Mouse (Mus musculus) urinary bladder, postnatal 36 days (tissue): Measurements from ENCODE around the gene Tmem255b.

Experiments used
- DNase-seq, 2 experiments: peaks; one replicate each; pipeline ENCODE4 v3.0.0; 2022; ENCODE audit warnings: low spot score in 2 of 2, mixed read lengths in 1 of 2

The Tmem255b gene

DNA sequence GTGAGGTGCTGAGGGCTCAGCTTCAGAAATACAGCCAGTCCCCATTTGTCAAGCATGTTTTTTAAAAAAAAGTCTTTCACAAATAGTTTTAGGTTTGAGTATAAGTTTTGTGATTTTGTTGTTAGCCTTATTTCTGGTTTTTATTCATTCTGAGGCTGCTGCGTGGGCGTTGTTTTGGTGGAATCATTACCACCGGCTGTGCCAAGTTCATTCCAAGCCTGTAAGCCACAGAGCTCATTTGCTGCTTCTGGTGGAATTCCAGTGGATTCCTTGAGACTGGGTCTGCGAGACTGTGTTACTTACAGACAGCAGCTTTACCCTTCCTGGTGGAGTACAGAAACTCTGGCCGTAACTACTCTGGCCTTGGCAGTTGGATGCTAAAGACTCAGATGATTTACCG, 11.5 kb downstream of the Tmem255b start:
- no peak for DNase-seq

DNA sequence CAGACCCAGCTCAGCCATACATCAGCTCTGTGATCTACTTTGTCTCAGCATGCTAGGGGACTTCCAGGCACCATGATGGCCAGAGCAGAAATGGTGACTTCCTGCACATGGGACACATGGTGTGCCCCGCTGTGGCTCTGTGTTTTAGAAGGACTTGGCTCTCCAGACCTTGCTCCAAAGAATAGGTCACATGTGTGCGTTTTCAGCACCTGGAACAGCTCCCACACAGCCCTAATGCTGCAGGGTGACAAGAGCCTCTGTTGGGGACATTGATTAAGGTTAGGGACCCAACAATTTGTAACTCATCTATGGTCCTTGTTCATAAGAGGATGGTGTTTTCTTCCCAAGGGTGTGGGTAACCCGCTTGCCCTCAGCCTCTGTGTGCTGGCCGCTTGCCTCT, 13.2 kb downstream of the Tmem255b start:
- DNase-seq = no peak

DNA sequence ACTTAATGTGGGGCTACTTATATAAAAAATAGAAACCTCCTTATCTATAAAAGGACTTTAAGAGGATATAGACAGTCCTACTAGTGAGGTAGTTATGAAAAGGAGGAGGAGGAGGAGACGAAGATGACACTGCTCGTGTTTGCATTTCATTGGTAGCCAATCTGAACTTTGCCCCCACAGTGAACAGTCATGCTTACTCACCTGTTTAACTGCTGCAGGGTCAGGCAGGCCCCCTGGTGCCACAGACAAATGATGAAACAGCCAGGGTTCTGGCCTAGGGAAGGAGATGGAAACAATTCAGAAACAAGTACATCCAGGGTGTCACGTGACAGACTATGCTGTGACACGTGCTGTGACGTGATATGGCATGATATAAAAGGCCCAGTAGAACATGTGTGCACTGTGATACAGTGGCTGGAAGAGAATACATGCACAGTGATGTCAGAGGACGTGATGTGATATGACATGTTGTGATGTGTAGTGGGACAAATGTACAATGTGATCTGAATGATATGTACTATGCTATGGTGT, 16.8 kb downstream of the Tmem255b start:
- no peak for DNase-seq

DNA sequence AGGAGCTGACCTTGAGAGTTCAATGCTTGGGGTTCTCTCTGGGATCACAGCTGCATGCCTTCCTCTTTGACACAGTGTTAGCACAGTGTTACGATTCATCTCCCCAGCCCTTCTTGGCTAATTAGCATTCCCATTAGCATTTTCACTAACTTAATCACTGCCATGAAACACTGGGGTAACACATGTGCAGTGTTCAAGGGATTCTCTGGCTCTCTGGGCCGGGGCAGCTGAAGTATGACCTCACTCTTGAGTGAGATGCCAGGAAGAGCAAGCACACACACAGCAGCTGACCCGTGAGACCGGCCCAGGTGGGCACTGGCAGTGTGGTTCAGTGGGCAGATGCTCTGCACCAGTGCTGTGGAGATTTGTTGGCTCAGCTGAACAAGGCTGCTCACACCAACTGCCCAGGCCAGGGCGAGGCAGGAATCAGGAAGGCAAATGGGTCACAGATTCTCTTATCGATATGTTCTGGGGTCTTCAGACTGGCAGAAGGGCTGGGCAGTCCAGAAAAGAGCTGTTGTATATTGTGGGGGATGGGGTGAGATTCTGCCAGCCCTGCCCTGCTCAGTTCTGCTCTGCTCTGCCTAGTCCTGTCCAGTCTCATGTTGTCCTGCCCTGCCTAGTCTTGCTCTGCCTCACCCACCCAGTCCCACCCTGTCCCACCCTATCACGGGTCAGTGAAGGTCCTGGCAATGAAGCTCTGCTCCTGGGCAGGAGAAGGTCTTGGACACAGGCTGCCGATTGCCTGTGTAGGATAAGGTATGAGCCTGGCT, 19.5 kb downstream of the Tmem255b start:
- DNase-seq = no peak

DNA sequence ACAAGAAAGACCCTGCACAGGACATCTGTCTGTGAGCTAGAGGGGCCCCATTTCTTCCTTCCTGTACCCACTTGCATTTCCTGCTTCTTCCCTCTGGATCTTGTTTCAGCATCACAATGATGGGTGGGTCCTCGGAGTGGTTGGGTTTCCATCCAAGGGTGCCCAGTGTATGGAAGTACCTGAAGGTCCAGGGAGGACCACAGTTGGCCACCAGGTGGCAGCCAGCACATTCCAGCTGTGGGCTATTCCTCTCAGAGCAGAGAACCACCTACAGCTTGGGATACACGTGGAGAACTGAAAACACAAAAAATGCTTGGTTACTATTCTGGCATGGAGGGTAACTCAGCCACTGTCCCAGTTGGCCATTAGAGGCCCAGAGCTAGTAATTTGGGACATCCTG, 20.3 kb downstream of the Tmem255b start:
- peak; percentile 58 to 71 for DNase-seq

DNA sequence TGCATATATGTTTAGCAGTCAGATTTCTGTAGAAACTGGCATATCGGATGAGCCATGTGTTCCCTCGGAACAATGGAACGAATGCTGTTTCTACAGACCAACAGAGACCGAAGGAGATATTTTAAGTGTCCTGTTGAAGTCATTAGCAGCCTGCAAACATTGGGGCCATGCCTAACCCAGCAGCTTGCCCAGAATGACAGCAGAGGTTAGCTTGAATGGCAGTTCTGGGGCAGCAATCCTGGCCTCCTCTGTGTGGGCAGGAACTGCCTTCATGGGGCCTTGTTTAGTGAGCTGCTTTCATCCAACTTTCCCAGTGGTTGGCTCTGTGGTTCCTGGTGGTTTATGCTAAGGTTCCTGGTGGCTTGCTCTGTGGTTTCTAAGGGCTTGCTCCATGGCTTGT, 24.4 kb downstream of the Tmem255b start:
- no peak for DNase-seq

DNA sequence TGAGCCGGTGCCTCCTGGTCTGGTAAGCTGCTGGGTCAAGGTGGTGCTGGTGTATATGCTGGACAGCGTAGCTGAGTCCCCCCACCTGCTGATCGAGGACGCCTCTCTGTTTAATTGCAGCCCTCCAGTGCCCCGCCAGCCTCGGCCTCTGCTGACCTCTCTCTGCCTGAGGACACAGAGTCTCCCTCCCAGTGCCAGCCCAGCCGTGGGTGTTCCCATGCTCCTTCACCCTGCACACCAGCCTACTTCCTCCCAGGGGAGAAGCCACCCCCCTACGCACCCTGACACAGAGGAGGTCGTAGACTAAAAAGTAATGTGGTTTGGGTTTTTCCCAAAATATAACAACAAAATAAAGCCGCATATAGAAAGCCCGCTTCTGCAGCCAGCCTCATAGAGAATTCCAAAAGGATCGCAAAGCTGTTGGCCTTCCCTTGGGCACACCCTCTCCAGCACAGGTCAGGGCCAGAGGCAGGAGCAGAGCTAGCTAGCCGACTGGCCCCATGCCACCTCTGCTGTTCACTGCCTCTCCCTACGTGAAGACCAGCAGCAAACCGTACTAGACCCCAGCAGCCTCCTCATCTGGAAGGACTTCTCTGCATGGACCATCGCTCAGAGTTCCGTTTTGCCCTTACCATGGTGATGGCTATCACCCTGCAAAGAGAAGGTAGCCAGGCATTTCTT, 26.2 kb downstream of the Tmem255b start:
- DNase-seq = no peak

DNA sequence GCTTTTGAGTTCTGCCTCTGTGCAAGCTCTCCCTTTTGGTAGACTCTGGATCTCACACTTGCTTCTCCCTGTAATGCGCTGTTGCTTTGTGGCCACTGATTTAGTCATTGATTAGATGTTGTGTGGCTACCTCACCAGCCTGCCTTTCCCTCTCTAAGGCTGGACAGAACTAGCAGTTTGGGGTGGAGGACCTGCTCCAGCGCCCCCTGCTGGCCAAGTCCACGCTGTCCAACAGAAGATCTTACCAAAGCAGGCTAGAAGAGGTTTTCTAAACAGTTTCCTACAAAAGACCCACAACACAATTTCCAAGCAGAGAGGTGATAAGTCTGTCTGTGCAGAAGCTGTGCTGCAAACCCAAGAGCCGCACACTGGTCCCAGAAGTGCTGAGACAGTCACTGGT, 26.9 kb downstream of the Tmem255b start:
- DNase-seq = peak; percentile 59 to 74

DNA sequence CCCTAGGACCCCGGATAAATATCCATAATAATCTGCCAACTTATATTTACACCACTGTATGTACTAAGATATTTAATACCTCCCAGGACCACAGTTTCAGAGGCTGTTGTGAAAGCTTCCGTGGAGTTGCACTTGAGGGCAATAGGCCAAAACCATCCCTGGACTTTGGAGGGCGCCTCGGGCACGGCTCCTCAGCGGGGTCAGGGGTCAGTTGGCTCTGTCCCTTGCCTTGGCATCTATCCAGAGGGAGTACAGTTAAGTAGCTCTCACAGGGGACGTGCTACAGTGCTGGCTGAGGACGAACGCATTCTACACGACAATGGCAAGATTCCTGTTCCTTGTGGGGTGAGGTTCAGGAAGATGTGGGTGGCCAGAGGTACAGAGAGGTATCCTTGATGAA, 27.4 kb downstream of the Tmem255b start:
- peak in 1 of 2 experiments; percentile 76 for DNase-seq

DNA sequence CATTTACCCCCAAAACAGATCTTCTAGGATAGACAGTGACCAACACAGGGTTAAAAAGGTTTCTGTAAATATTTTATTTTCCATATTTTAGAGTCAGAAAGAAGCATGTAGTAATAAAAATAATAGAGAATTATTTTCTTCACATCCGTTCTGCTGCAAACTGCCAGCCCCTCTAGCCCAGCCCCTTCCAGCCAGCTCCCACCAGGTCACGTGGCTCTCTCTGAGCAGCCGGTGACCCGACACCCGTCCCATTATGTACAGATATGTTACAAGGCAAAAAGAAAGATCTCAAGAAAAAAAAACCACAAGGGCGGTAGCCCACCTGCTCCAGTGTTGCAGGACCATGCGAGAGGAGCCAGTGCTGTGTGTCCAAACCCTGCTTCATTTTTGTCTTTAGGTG, 30.3 kb downstream of the Tmem255b start:
- DNase-seq = no peak

DNA sequence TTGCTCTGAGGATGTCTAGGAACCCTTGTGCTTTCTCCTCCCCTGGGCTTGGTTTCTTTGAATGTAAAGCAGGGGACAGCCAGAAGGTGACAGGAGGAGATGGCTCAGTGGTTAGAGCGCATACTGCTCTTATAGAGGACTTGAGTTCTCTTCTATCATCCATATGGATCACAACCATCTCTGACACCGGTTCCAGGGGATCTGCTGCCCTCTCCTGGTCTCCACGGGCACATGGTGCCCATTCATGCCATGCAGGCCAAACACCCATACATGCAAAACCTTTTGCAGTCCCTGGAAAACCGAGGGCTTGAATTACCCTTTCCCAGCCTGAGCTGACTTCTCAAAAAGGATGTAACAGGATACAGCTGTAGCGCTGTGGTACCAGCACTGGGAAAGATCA, 32.0 kb downstream of the Tmem255b start:
- DNase-seq = no peak

DNA sequence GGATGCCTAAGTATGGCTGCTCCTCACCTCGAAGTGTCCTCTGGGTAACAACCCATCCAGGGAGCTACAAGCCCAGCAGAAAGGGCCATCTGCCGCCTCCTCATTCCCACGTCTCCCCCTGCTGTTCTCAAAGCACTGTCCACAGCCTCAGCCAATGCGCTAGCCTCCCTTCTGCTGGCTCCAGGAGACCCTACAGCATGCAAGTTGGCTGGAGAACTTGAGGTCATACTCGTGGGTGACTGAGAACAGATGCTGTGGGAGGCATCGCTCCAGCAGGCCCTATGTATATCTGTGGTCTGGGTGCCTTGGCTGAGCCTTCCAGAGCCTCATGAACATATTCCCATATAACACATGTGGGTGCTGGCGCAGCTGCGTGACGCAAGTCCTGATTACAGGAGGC, 33.7 kb downstream of the Tmem255b start:
- no peak for DNase-seq

DNA sequence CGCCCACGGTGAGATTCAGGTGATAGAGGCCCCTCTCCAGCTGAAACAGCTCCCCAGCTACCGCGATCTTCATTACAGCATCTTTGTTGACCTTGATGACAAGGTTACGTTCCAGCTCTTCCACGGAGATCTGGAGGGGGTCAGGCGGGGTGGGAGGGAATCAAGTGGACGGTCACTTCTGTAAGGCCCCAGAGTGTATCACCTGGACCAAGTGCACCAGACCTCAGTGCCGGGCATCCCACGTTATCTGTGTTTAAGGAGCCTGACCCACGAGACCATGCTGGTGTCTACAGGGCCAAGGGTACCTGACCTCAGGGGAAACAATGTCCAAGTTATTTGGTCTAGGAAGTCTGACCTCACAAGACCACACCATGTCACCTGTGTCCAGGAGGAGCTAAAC, 36.5 kb downstream of the Tmem255b start:
- no peak for DNase-seq

DNA sequence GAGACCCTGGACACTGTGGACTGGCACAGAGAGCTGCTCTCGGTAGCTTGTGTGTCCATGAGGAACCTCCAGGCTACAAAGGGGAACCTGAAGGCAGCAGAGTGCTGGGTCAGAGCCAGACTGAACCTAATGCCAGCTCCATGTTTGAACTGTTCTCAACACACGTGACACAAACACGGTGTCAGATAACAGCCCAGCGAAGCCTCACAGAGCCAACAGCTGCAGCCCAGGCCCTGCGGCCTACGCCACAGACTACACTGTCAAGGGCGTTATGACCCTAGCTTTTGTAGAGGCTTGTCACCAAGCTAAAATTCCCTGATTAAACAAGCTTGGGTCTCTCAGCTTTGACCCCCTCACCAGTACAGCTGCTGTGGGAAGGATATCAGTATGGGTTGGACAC, 37.3 kb downstream of the Tmem255b start:
- DNase-seq = no peak

DNA sequence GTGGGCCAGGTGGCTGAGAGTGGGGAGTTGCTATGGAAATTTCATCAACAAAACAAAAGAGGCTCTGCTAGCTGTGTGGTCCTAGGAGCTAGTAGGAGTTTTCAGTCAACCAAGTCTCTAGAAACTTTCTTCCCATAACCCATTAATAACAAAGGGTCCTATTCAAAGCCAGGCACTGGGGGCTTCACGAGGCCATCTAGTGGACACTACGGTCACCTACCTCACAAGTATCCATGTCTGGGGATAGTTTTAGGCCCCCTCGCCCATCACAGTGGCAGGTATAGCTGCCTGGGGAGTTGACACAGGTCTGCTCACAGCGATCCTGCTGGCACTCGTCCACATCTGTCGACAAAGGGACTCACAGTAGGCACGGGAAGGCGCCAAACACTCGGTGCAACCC, 40.9 kb downstream of the Tmem255b start:
- no peak for DNase-seq

DNA sequence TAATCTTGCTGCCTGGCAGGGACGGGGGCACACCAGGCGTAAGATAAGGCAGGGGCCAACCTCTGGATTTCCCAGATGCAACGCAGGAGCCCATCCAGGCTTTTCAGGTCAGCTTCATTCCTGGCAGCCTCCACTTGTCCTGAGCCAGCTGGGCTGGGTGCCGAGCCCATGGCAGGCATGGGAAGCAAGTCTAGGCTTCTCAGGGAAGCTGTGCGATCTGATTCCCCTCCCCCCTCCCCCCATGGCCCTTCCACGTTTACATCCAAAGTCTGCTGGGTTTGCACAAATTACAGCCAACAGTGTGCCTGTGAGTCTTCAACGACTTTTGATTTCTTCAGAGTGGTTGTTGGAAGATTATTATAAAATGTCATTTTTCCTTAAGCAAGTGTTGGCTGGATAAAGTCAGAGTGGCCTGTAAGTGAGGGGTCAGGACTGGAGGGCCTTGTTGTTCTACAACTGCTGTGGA, 46.1 kb downstream of the Tmem255b start:
- peak in 1 of 2 experiments; percentile 49 for DNase-seq

DNA sequence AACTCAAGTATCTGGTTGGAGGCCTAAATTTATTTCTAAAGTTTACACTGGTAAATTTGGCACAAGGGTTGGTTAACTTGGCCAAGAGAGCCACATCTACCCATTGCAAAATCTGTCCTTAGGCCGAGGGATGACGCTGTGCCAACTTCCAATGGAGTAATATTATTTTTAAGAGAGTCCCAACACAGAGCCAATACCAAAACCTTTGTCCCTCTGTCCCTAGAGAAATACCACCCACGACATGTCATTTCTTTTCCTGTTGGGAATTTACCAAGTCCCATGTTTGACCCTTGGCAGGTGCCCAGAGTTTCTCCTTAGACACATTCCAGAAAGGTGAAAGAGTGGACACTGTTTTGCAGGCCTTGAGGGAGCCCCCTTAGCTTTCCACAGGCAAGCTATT, 46.6 kb downstream of the Tmem255b start:
- DNase-seq = peak in 1 of 2 experiments; percentile 38

DNA sequence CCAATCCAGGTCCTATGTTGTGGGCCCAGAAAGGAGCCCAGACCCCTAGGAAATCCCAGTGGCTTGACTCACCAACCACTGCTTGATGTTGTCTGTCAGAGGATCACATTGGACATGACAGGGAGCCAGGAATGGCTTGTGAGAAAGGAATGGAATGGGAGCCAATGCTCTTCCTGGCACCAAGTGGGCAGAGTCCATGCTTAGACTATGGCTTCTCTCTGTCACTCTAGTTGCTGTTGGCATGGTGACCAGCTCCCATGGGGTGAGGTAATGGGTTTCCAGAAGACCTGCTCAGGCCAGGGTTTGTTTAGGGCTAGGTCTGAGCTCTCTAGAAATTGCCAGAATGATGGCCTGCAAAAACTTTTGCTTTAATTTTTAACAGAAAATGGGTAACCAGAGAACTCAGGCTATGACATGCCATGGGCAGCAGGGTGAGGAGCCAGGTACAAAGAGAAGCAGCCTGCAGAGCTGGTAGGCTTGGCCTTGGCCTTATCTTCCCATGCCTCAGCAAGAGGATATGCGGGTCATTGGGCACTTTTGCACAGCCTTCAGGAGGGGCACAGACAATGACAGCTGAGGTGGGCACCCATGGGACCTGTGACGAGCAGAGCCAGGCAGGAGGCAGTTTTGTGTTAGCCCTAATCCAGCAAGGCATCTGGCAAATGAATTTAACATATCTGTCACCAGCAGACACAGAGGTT, 47.3 kb downstream of the Tmem255b start:
- DNase-seq = no peak

DNA sequence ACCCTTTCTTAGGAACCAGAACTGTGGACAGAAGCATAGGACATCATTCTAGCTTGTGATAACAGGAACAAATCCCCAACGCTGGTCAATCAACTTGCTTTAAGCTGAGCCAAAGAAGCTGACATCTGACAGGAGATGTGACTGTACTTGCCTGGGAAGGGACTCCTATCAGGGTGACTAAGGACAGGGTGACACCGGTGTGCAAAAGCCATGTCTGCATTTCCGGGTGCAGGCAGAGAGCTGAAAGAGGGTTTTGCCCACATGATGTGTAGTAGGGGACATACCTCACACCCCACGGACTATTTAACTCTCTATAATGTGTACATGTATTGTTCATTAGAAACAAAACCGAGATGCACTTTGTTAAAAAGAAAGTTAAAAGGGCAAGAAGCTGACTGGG, 48.2 kb downstream of the Tmem255b start:
- no peak for DNase-seq

DNA sequence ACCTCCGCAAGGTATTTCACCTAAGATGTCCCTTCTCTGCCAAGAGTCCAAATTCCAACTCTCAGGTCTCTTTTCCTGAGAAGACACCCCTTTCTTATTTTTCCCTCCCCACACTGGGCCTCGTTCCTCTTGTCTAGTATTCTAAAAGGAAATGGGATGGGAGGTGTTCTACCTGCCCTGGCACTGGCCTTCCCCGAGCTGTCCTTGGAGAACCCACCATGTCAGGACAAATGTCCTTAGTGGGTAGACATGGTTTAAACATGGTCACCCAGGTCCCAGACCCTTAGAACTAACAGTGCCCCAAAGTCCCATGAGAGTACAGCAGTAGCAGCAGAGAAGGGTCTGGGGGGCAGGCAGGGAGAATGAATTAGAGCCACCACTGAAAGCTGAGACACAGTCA, 54.4 kb downstream of the Tmem255b start:
- no peak for DNase-seq

DNA sequence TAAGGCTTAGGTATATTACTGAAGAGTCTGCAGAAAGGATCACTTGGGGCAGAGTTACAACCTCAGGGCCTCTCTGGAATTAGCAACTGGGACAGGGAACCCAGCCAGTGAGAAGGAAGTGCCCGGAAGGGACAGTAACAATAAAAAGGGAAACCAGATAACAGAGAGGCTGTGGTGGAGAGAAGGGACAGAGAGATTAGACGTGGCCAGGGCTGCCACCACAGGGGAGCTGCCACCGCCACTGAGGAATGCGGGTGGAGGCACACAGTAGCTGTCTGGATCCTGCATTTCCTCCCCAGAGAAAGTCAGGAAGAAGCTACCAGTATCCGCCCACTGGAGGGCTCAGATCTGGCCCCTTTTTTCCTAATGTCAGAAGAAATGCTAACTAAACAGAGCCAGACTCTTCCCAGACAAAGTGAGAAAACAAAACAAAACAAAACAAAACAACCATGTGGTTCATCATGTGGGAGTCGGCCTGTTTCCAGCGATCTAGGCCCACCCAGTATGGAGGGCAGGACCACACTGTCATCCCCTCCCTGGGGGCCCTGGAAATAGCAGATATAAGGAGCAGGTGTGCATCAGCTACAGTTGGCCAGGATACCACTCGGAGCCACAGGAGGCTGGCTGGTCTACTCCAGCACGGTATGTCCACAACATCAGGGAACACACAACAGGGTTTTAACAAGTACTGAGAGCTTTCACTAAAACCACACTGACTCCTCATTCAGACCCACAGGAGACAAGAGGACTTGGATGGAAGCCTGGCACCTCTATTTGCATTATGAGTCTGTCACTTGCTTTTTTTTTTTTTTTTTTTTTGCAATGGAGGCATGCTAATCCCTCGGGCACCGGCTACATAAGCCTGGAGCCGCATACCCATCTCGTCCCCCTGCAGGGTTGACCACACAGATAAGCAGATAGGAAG, 55.3 kb downstream of the Tmem255b start:
- DNase-seq = no peak
